Comparison of ENCODE assay signal across 21 mouse cellular contexts in genomic region chr9:112523251-112523650, GRCm38 (mm10).
A peak's percentile ranks its signal among the peaks of the same experiment; 100 is the strongest.
DNase-seq lines count a peak whose midpoint lies in the region; ATAC-seq and TF ChIP-seq lines count a peak whose summit lies in the region.
"Had no signal": no experiment of that assay in that cellular context is flagged by ENCODE, and none has a peak within 500 bp of the region (broad histone marks: within the 10 kb centered on the region; RNA-seq: fewer than 3 reads in every experiment).

No protein-coding gene starts in this region.

- H3K9me3 ChIP-seq in liver, embryonic 12.5 days (replicated peaks), result no peaks in the 10 kb centered on the region
- no peaks in the 10 kb centered on the region for H3K9me3 ChIP-seq in forebrain, embryonic 10.5 days
- H3K9me3 ChIP-seq: heart, embryonic 12.5 days; heart, embryonic 15.5 days had no signal

- H3K4me3 ChIP-seq in liver, adult 2 months (ENCODE audit: insufficient read depth, low read depth, low read length), result no peak overlapping the region
- no peak overlapping the region for H3K4me3 ChIP-seq in liver, embryonic 12.5 days
- no peak overlapping the region for H3K4me3 ChIP-seq in forebrain, embryonic 10.5 days
- H3K4me3 ChIP-seq: heart, embryonic 12.5 days; heart, embryonic 15.5 days had no signal

- peak; percentile 1 for DNase-seq in liver, adult 2 months (ENCODE audit: extremely low read depth, low read depth, low spot score)
- DNase-seq in cerebellum, adult 18-20 months, result peak; percentile 7 to 27
- DNase-seq in cerebellum, adult 9-11 months, result peak; percentile 37
- DNase-seq in forebrain, embryonic 10.5 days (ENCODE audit: extremely low spot score, low spot score), result no peak
- DNase-seq: adrenal gland, adult 2 months; adrenal gland, postnatal 14 days; forebrain, postnatal 0 days; gastrocnemius, postnatal 25 days; heart, adult 18-20 months; heart, postnatal 14 days; heart, postnatal 4 days; kidney, adult 11 months; kidney, adult 8-10 months had no signal

- 75% methylated on average over 3 of the region's 3 CpGs for WGBS in liver, adult 2 months
- 64% methylated on average over 3 of the region's 3 CpGs for WGBS in liver, embryonic 12.5 days (ENCODE audit: insufficient replicate concordance)
- 89% methylated on average over 3 of the region's 3 CpGs for whole genome bisulfite sequencing in forebrain, embryonic 10.5 days

- H3K36me3 ChIP-seq in liver, adult 2 months (ENCODE audit: control insufficient read depth, insufficient read depth, low read length), result no peaks in the 10 kb centered on the region
- no peaks in the 10 kb centered on the region for H3K36me3 ChIP-seq in liver, embryonic 12.5 days
- no peaks in the 10 kb centered on the region for H3K36me3 ChIP-seq in forebrain, embryonic 10.5 days (replicated peaks)
- H3K36me3 ChIP-seq: heart, embryonic 12.5 days; heart, embryonic 15.5 days had no signal

- H3K4me1 ChIP-seq in liver, adult 2 months (ENCODE audit: control insufficient read depth, insufficient read depth, low read length), result no peaks in the 10 kb centered on the region
- no peaks in the 10 kb centered on the region for H3K4me1 ChIP-seq in liver, embryonic 12.5 days
- no peaks in the 10 kb centered on the region for H3K4me1 ChIP-seq in forebrain, embryonic 10.5 days
- H3K4me1 ChIP-seq: heart, embryonic 12.5 days; heart, embryonic 15.5 days had no signal

- H3K27me3 ChIP-seq in liver, adult 2 months (ENCODE audit: control insufficient read depth, insufficient read depth, low read length), result no peaks in the 10 kb centered on the region
- H3K27me3 ChIP-seq in liver, embryonic 12.5 days (replicated peaks), result no peaks in the 10 kb centered on the region
- no peaks in the 10 kb centered on the region for H3K27me3 ChIP-seq in forebrain, embryonic 10.5 days (ENCODE audit: poor library complexity, severe bottlenecking)
- H3K27me3 ChIP-seq: heart, embryonic 12.5 days; heart, embryonic 15.5 days had no signal

- no peak for ATAC-seq in liver, embryonic 12.5 days
- ATAC-seq in megakaryocyte-erythroid progenitor cell, adult 5-6 weeks (replicated peaks; ENCODE audit: low FRiP score, low TSS enrichment, poor library complexity, severe bottlenecking), result no peak
- ATAC-seq: CD4-positive, CD25-positive, alpha-beta regulatory T cell, adult 4 months; forebrain, embryonic 14.5 days; forebrain, postnatal 0 days; hindbrain, postnatal 0 days had no signal

- H3K4me2 ChIP-seq in liver, embryonic 12.5 days, result no peak overlapping the region
- H3K4me2 ChIP-seq: heart, embryonic 12.5 days; heart, embryonic 15.5 days; hindbrain, embryonic 14.5 days had no signal

- no peak overlapping the region for H3K9ac ChIP-seq in liver, adult 2 months (ENCODE audit: low read depth, low read length)
- no peak overlapping the region for H3K9ac ChIP-seq in liver, embryonic 12.5 days
- H3K9ac ChIP-seq: forebrain, postnatal 0 days; heart, embryonic 12.5 days; heart, embryonic 15.5 days; hindbrain, embryonic 14.5 days had no signal

- no peaks in the 10 kb centered on the region for H3K79me2 ChIP-seq in liver, adult 2 months (ENCODE audit: control insufficient read depth, insufficient read depth, low read length)

- TF ChIP-seq POLR2A in liver, adult 2 months (IDR thresholded peaks at IDR 0.05; ENCODE audit: extremely low read depth, insufficient read depth, low read length), result no peak

- TF ChIP-seq CTCF in liver, adult 2 months (IDR thresholded peaks at IDR 0.05; ENCODE audit: low read depth, low read length), result no peak

- no peak overlapping the region for H3K27ac ChIP-seq in liver, adult 2 months (replicated peaks; ENCODE audit: insufficient read depth, low read depth, low read length)
- H3K27ac ChIP-seq in liver, embryonic 12.5 days, result no peak overlapping the region
- H3K27ac ChIP-seq in forebrain, embryonic 10.5 days, result no peak overlapping the region
- H3K27ac ChIP-seq: heart, embryonic 15.5 days; hindbrain, embryonic 14.5 days; hindbrain, postnatal 0 days had no signal
